Mouse (Mus musculus) heart, postnatal 25 days (tissue): ENCODE measurements around the gene Olfr690. TPM values are rescaled to one million over a fixed set of nuclear protein-coding genes. Genes with fewer than 3 reads are reported as not detected.
"Not testable (repeated sequence)": the region's sequence is repeated elsewhere in the genome, so short reads cannot be mapped to it uniquely, and the experiment has no call there.

Experiments used
- DNase-seq: peaks from one replicate; pipeline ENCODE4 v3.0.0; 2022; ENCODE audit warnings: low spot score
- intact Hi-C: fragments of 180-260 bp; cut with DNase I; formaldehyde crosslinking; loops from one replicate; pipeline ENCODE4 v1.15.1; 2025
- total RNA-seq, 2 experiments: library from RNA; stranded (reverse); gene quantifications; 2 replicates each; pipeline ENCODE4 v1.2.3; 2021

Olfr690 gene
- not detected for total RNA-seq

- DNase-seq, result no peak
- intact Hi-C loops, result no loop called here
Observed at GRCm38 (mm10) chr7:105334004-105334403, at the start of gene Olfr690. Olfr690 (minus strand) TSS chr7:105334104.

GRCm38 (mm10) chr7:105380329-105380728, 46.4 kb upstream of the Olfr690 start:
- intact Hi-C loops, result no loop called here
- no peak for DNase-seq

- intact Hi-C loops, result no loop called here
- DNase-seq, result no peak
Observed at GRCm38 (mm10) chr7:105374866-105375265, 41.0 kb upstream of the Olfr690 start, which contains the start of gene Gm5901. Gm5901 (plus strand) TSS chr7:105375038.

GRCm38 (mm10) chr7:105373976-105374375, 40.1 kb upstream of the Olfr690 start:
- intact Hi-C loops, result no loop called here
- DNase-seq, result no peak

- intact Hi-C loops, result no loop called here
- DNase-seq, result no peak
Observed at GRCm38 (mm10) chr7:105373509-105373908, 39.6 kb upstream of the Olfr690 start.

GRCm38 (mm10) chr7:105372912-105373311, 39.0 kb upstream of the Olfr690 start:
- DNase-seq, result no peak

GRCm38 (mm10) chr7:105368521-105368920, 34.6 kb upstream of the Olfr690 start:
- DNase-seq, result no peak
- intact Hi-C loops, result no loop called here

More at GRCm38 (mm10) chr7:105372912-105373311, 39.0 kb upstream of the Olfr690 start:
- intact Hi-C loops, result no loop called here

GRCm38 (mm10) chr7:105367930-105368329, 34.0 kb upstream of the Olfr690 start, which contains the start of gene Olfr692:
Olfr692 (plus strand) TSS chr7:105368230.
- no peak for DNase-seq
- intact Hi-C loops, result no loop called here

GRCm38 (mm10) chr7:105367268-105367667, 33.4 kb upstream of the Olfr690 start:
- intact Hi-C loops, result no loop called here
- no peak for DNase-seq

GRCm38 (mm10) chr7:105361713-105362112, 27.8 kb upstream of the Olfr690 start:
- intact Hi-C loops, result no loop called here
- DNase-seq, result no peak

- intact Hi-C loops, DNase-seq: not testable (repeated sequence)
Observed at GRCm38 (mm10) chr7:105356487-105356886, 22.6 kb upstream of the Olfr690 start.

- intact Hi-C loops, DNase-seq: not testable (repeated sequence)
Observed at GRCm38 (mm10) chr7:105356064-105356463, 22.2 kb upstream of the Olfr690 start.

- intact Hi-C loops, result no loop called here
Observed at GRCm38 (mm10) chr7:105342752-105343151, 8.8 kb upstream of the Olfr690 start.

GRCm38 (mm10) chr7:105342170-105342569, 8.3 kb upstream of the Olfr690 start, which contains the start of gene Olfr691:
Olfr691 (minus strand) TSS chr7:105342270.
- intact Hi-C loops, result no loop called here
- no peak for DNase-seq

More at GRCm38 (mm10) chr7:105342752-105343151, 8.8 kb upstream of the Olfr690 start:
- DNase-seq, result no peak

- intact Hi-C loops, result loop anchor here (2.0 kb wide), 1 partner anchor 155 kb away; no protein-coding TSS in a partner anchor
- DNase-seq, result no peak
Observed at GRCm38 (mm10) chr7:105325302-105325701, 8.6 kb downstream of the Olfr690 start.

GRCm38 (mm10) chr7:105310865-105311264, 23.0 kb downstream of the Olfr690 start, which contains the start of gene Olfr689:
Olfr689 (plus strand) TSS chr7:105311165.
- intact Hi-C loops, result no loop called here
- no peak for DNase-seq

GRCm38 (mm10) chr7:105290051-105290450, 43.9 kb downstream of the Olfr690 start:
- intact Hi-C loops, result no loop called here
- no peak for DNase-seq

GRCm38 (mm10) chr7:105287795-105288194, 46.1 kb downstream of the Olfr690 start, which contains the start of gene Olfr688:
Olfr688 (plus strand) TSS chr7:105288095.
- intact Hi-C loops, result no loop called here

More at GRCm38 (mm10) chr7:105287795-105288194, 46.1 kb downstream of the Olfr690 start, which contains the start of gene Olfr688:
- no peak for DNase-seq
